Mouse (Mus musculus): Measurements from ENCODE around the gene Chst14.

- no peak for TF ChIP-seq POLR2A (IDR thresholded peaks at IDR 0.05; ENCODE audit: extremely low read depth, insufficient read depth, low read length)
- TF ChIP-seq CTCF (IDR thresholded peaks at IDR 0.05; ENCODE audit: extremely low read depth, insufficient read depth, low read length) = no peak
Measured at GRCm38 (mm10) chr2:118959644-118960043, 33.3 kb downstream of the Chst14 start.
